Mouse (Mus musculus): Measurements from ENCODE around the gene Atg9a.

DNA sequence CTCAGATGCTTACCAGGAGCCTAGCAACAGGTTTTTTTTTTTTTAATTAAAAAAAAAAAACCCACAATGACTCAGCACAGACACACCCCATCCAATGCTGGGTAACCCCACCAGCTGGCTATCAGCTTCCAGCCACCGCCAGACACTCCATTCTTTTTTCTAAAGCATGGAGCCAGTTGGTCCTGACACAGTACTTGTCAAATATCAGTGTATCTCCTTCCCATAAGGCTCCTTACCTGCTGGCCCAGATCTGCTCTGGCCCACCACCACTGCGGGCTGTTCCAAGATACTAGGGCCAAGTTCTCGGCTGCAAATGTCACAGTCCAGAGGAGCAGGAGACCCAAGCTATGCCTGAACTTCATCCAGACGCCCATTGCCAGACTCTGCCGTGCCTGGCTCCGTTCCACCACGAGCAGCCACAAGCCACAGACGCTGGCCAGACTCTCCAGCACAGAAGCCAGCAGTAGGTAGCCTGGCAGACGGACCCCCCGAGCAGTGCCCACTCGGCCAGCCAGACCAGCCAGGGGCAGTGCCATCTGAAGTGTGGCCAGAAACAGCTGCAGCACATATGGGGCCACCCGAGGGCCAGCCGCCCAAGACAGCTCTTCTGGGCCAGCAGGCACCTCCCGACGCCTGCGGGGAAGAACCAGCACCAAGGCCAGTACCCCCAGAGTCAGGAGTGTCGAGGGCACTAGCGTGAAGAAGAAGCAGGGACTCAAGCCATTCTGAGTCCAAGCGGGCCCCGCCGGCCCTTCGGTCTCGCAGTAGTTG lies 12.5 kb downstream of the Atg9a start:
- TF ChIP-seq CTCF (IDR thresholded peaks at IDR 0.05; ENCODE audit: borderline replicate concordance, insufficient read depth, low read depth, low read length) (no peak), POLR2A (IDR thresholded peaks at IDR 0.05; ENCODE audit: borderline replicate concordance, insufficient read depth, low read length) (no peak)

Measured in cerebellum, adult 2 months (tissue).